Comparison of ENCODE assay signal across 8 mouse cellular contexts in genomic region chr11:55461019-55461645, GRCm38 (mm10). TPM values are rescaled to one million over a fixed set of nuclear protein-coding genes. Genes with fewer than 3 reads are reported as not detected.
DNase-seq lines count a peak whose midpoint lies in the region; ATAC-seq and TF ChIP-seq lines count a peak whose summit lies in the region.

Atox1 (minus strand) TSS chr11:55461239.

- peaks cover 37% of the 10 kb centered on the region for H3K4me1 ChIP-seq in erythroblast, embryonic 14.5 days (ENCODE audit: control insufficient read depth)
- H3K4me1 ChIP-seq in heart, embryonic 11.5 days (ENCODE audit: control insufficient read depth, insufficient read depth, low read length): peaks cover 14% of the 10 kb centered on the region
- H3K4me1 ChIP-seq in kidney, embryonic 16.5 days (ENCODE audit: insufficient read depth, low read length): peaks cover 22% of the 10 kb centered on the region
- peaks cover 21% of the 10 kb centered on the region for H3K4me1 ChIP-seq in liver, adult 2 months (ENCODE audit: control insufficient read depth, insufficient read depth, low read length)

- peak within 1 kb of the TSS; percentile 89 for H3ac ChIP-seq in C2C12 (ENCODE audit: control insufficient read depth, insufficient read length, low read depth)
- peak within 1 kb of the TSS; percentile 4 for H3ac ChIP-seq in myocyte (ENCODE audit: control insufficient read depth, insufficient read length)

- peak; percentile 94 for ATAC-seq in heart, embryonic 11.5 days (replicated peaks; ENCODE audit: insufficient number of reproducible peaks, low FRiP score, low TSS enrichment)
- ATAC-seq in kidney, embryonic 16.5 days (ENCODE audit: low FRiP score, low TSS enrichment): peak; percentile 96

- H3K79me3 ChIP-seq in C2C12 (ENCODE audit: low read depth): peaks cover 32% of the 10 kb centered on the region

- H3K36me3 ChIP-seq in C2C12 (ENCODE audit: control insufficient read depth, insufficient read depth): no peaks in the 10 kb centered on the region
- H3K36me3 ChIP-seq in erythroblast, embryonic 14.5 days (ENCODE audit: control insufficient read depth): peaks cover 5% of the 10 kb centered on the region
- H3K36me3 ChIP-seq in heart, embryonic 11.5 days (ENCODE audit: control insufficient read depth, insufficient read depth, low read length): 0 out of 2 replicates have a peak, but pooled peaks cover 2% of the 10 kb centered on the region
- no peaks in the 10 kb centered on the region for H3K36me3 ChIP-seq in kidney, embryonic 16.5 days (ENCODE audit: insufficient read depth, low read length)
- H3K36me3 ChIP-seq in liver, adult 2 months (ENCODE audit: control insufficient read depth, insufficient read depth, low read length): no peaks in the 10 kb centered on the region
- no peaks in the 10 kb centered on the region for H3K36me3 ChIP-seq in myocyte (ENCODE audit: control insufficient read depth, insufficient read depth)
- no peaks in the 10 kb centered on the region for H3K36me3 ChIP-seq in splenic B cell, adult 2 months (ENCODE audit: control insufficient read depth, insufficient read depth, low read length, poor library complexity, severe bottlenecking)

- TF ChIP-seq CTCF in C2C12 (IDR thresholded peaks at IDR 0.05; ENCODE audit: control insufficient read depth, insufficient read depth, insufficient read length): no peak
- no peak for TF ChIP-seq CTCF in brain, embryonic 14.5 days (IDR thresholded peaks at IDR 0.05; ENCODE audit: borderline replicate concordance, extremely low read depth, insufficient read depth, insufficient read length)
- no peak for TF ChIP-seq CTCF in liver, adult 2 months (IDR thresholded peaks at IDR 0.05; ENCODE audit: low read depth, low read length)

- peak; percentile 53; the same call in 1 of the 2 replicates for TF ChIP-seq POLR2A in brain, embryonic 14.5 days (IDR thresholded peaks at IDR 0.05; ENCODE audit: borderline replicate concordance, extremely low read depth, insufficient read depth, insufficient read length, poor library complexity, severe bottlenecking)
- TF ChIP-seq POLR2A in liver, adult 2 months (IDR thresholded peaks at IDR 0.05; ENCODE audit: extremely low read depth, insufficient read depth, low read length): peak; percentile 97
- peak; percentile 100 for TF ChIP-seq POLR2A in myocyte (IDR thresholded peaks at IDR 0.05; ENCODE audit: insufficient read length, low read depth)

- H3K27me3 ChIP-seq in C2C12 (ENCODE audit: control insufficient read depth, insufficient read depth, insufficient read length): no peaks in the 10 kb centered on the region
- no peaks in the 10 kb centered on the region for H3K27me3 ChIP-seq in erythroblast, embryonic 14.5 days (ENCODE audit: control insufficient read depth)
- H3K27me3 ChIP-seq in heart, embryonic 11.5 days (ENCODE audit: control insufficient read depth, insufficient read depth, low read length): no peaks in the 10 kb centered on the region
- no peaks in the 10 kb centered on the region for H3K27me3 ChIP-seq in kidney, embryonic 16.5 days (ENCODE audit: insufficient read depth, low read length)
- H3K27me3 ChIP-seq in liver, adult 2 months (ENCODE audit: control insufficient read depth, insufficient read depth, low read length): no peaks in the 10 kb centered on the region
- no peaks in the 10 kb centered on the region for H3K27me3 ChIP-seq in myocyte (ENCODE audit: control insufficient read depth, insufficient read depth, insufficient read length)
- H3K27me3 ChIP-seq in splenic B cell, adult 2 months (ENCODE audit: control insufficient read depth, insufficient read depth, low read length, poor library complexity, severe bottlenecking): no peaks in the 10 kb centered on the region

- peaks cover 47% of the 10 kb centered on the region for H3K79me2 ChIP-seq in C2C12 (ENCODE audit: control insufficient read depth, insufficient read depth)
- peaks cover 15% of the 10 kb centered on the region; the same call in 1 of the 2 replicates for H3K79me2 ChIP-seq in liver, adult 2 months (ENCODE audit: control insufficient read depth, insufficient read depth, low read length)
- peaks cover 29% of the 10 kb centered on the region for H3K79me2 ChIP-seq in myocyte (ENCODE audit: control insufficient read depth, insufficient read depth)

- H3K9ac ChIP-seq in heart, embryonic 11.5 days (ENCODE audit: low read depth, low read length): peak within 1 kb of the TSS; percentile 75
- peak within 1 kb of the TSS; percentile 80 for H3K9ac ChIP-seq in kidney, embryonic 16.5 days (replicated peaks; ENCODE audit: low read length)
- peak within 1 kb of the TSS; percentile 85 for H3K9ac ChIP-seq in liver, adult 2 months (ENCODE audit: low read depth, low read length)

- peak within 1 kb of the TSS; percentile 96 for H3K4me2 ChIP-seq in heart, embryonic 11.5 days
- peak within 1 kb of the TSS; percentile 93 for H3K4me2 ChIP-seq in kidney, embryonic 16.5 days (replicated peaks; ENCODE audit: low read depth, low read length)
- H3K4me2 ChIP-seq in myocyte (ENCODE audit: low read depth): peak within 1 kb of the TSS; percentile 98

- no peaks in the 10 kb centered on the region for H3K9me3 ChIP-seq in erythroblast, embryonic 14.5 days (ENCODE audit: control insufficient read depth, low read length)
- H3K9me3 ChIP-seq in heart, embryonic 11.5 days (replicated peaks; ENCODE audit: control insufficient read depth, low read length): no peaks in the 10 kb centered on the region
- no peaks in the 10 kb centered on the region for H3K9me3 ChIP-seq in kidney, embryonic 16.5 days (ENCODE audit: low read length)

- under 1% methylated on average over 36 of the region's 36 CpGs for WGBS in heart, embryonic 11.5 days (ENCODE audit: insufficient replicate concordance)
- WGBS in kidney, embryonic 16.5 days: under 1% methylated on average over 36 of the region's 36 CpGs
- WGBS in liver, adult 2 months: under 1% methylated on average over 36 of the region's 36 CpGs

- H3K27ac ChIP-seq in heart, embryonic 11.5 days (ENCODE audit: low read depth, low read length): peak within 1 kb of the TSS; percentile 90
- H3K27ac ChIP-seq in kidney, embryonic 16.5 days (ENCODE audit: low read length): peak within 1 kb of the TSS; percentile 82
- peak within 1 kb of the TSS; percentile 96 for H3K27ac ChIP-seq in liver, adult 2 months (replicated peaks; ENCODE audit: insufficient read depth, low read depth, low read length)

- peak within 1 kb of the TSS; percentile 95 for H3K4me3 ChIP-seq in C2C12 (ENCODE audit: insufficient read depth, poor library complexity, severe bottlenecking)
- H3K4me3 ChIP-seq in erythroblast, embryonic 14.5 days (replicated peaks): peak within 1 kb of the TSS; percentile 77
- H3K4me3 ChIP-seq in heart, embryonic 11.5 days (ENCODE audit: low read depth, low read length): peak within 1 kb of the TSS; percentile 89
- peak within 1 kb of the TSS; percentile 86 for H3K4me3 ChIP-seq in kidney, embryonic 16.5 days (ENCODE audit: low read length)
- H3K4me3 ChIP-seq in liver, adult 2 months (ENCODE audit: insufficient read depth, low read depth, low read length): peak within 1 kb of the TSS; percentile 81
- peak within 1 kb of the TSS; percentile 72 for H3K4me3 ChIP-seq in myocyte

- DNase-seq in brain, embryonic 14.5 days (ENCODE audit: low read depth): peak; percentile 98
- peak; percentile 99 for DNase-seq in liver, adult 2 months (ENCODE audit: extremely low read depth, low read depth, low spot score)
- peak; percentile 95 for DNase-seq in splenic B cell, adult 2 months (ENCODE audit: low read depth, low spot score)

TF ChIP-seq in C2C12, 6 proteins besides CTCF, POLR2A, EP300 and RAD21:
- no peak for TF ChIP-seq USF1 (IDR thresholded peaks at IDR 0.05; ENCODE audit: low read depth)
- TF ChIP-seq MYOD1 (IDR thresholded peaks at IDR 0.05; ENCODE audit: control insufficient read depth, insufficient read length, low read depth): no peak
- no peak for TF ChIP-seq CEBPB (IDR thresholded peaks at IDR 0.05; ENCODE audit: low read depth)
- TF ChIP-seq FOSL1 (IDR thresholded peaks at IDR 0.05; ENCODE audit: insufficient read depth, low read length, poor library complexity, severe bottlenecking): no peak
- TF ChIP-seq MYOG (IDR thresholded peaks at IDR 0.05; ENCODE audit: control insufficient read depth, extremely low read depth, insufficient read length): no peak
- TF ChIP-seq MAX (IDR thresholded peaks at IDR 0.05): no peak

TF ChIP-seq in myocyte, 11 proteins besides CTCF, POLR2A, EP300 and RAD21:
- TF ChIP-seq TCF12 (IDR thresholded peaks at IDR 0.05; ENCODE audit: insufficient read depth, poor library complexity, severe bottlenecking) (no peak), MYOG (IDR thresholded peaks at IDR 0.05; ENCODE audit: control insufficient read depth in 1 of 3, insufficient read depth in 1 of 3, insufficient read length in 2 of 3, low read depth in 2 of 3) (no peak), CEBPB (IDR thresholded peaks at IDR 0.05; ENCODE audit: insufficient read depth, poor library complexity, severe bottlenecking) (no peak), SRF (IDR thresholded peaks at IDR 0.05; ENCODE audit: control insufficient read depth, insufficient read length, low read depth) (peak; percentile 60), POLR2AphosphoS2 (IDR thresholded peaks at IDR 0.05; ENCODE audit: insufficient read length, low read depth) (peak; percentile 96), REST (IDR thresholded peaks at IDR 0.05; ENCODE audit: insufficient read depth, insufficient read length) (no peak), MAX (IDR thresholded peaks at IDR 0.05; ENCODE audit: low read depth) (no peak), TCF3 (IDR thresholded peaks at IDR 0.05; ENCODE audit: insufficient read length, low read depth) (no peak), E2F4 (IDR thresholded peaks at IDR 0.05; ENCODE audit: insufficient read depth) (no peak), USF1 (IDR thresholded peaks at IDR 0.05; ENCODE audit: low read depth) (no peak), MYOD1 (IDR thresholded peaks at IDR 0.05; ENCODE audit: control insufficient read depth in 1 of 3, insufficient read length in 2 of 3, low read depth in 2 of 3) (no peak)

RNA-seq across cellular contexts. Expression of gene Atox1, which starts in this region (rescaled TPM):
- 365 TPM for polyA plus RNA-seq in C2C12 (2012; fragmentation: generic; extraction: Trizol)
- polyA plus RNA-seq in brain, embryonic 14.5 days (2012; rRNA removed): 179 and 207 TPM in 2 replicates
- 3.6 and 15.0 TPM in 2 replicates for polyA plus RNA-seq in erythroblast, embryonic 14.5 days (2012)
- 273 and 292 TPM in 2 replicates for polyA plus RNA-seq in heart, embryonic 11.5 days (2014; fragmentation: Nextera tagmentation; extraction: Ambion mirVana)
- 376 and 406 TPM in 2 replicates for polyA plus RNA-seq in kidney, embryonic 16.5 days (2015; fragmentation: Nextera tagmentation; extraction: Ambion mirVana)
- total RNA-seq in liver, adult 2 months (2014; rRNA removed): 220 and 227 TPM in 2 replicates
- 358 and 464 TPM in 2 replicates for polyA plus RNA-seq in liver, adult 2 months (2012; rRNA removed)
- 264 TPM for polyA plus RNA-seq in myocyte (2012; fragmentation: generic; extraction: Trizol)

Comparison
In these comparisons a context has a peak if more than half of its experiments do, and no peak if none do; other contexts are left out.
1. Peak in every context shown above with its lines: DNase-seq, ATAC-seq, H3K4me3 ChIP-seq and H3K27ac ChIP-seq.
2. RNA of gene Atox1 (polyA plus RNA-seq): 358 to 464 TPM in liver, adult 2 months, 376 to 406 TPM in kidney, embryonic 16.5 days, 365 TPM in C2C12 (single experiment), 273 to 292 TPM in heart, embryonic 11.5 days, 264 TPM in myocyte (single experiment) and 179 to 207 TPM in brain, embryonic 14.5 days; 3.6 to 15.0 TPM in erythroblast, embryonic 14.5 days; every median in the first group is over 10 times any median in the second.